Mouse (Mus musculus) stomach, embryonic 16.5 days (tissue): ENCODE data around the gene Fau. TPM values are rescaled to one million over a fixed set of nuclear protein-coding genes. Genes with fewer than 3 reads are reported as not detected.

ENCODE experiments used
- ATAC-seq: fragments of 200-750 bp; cut with Nextera tagmentation; 2 replicates; pipeline ENCODE4 v1.8.0; 2017; ENCODE audit warnings: moderate number of reproducible peaks, moderate TSS enrichment; ENCODE audit not compliant: insufficient read depth, low FRiP score
- H3K27ac ChIP-seq: fragments of 300-500 bp; sonication (generic); 2 replicates; pipeline ENCODE4 v1.5.1; 2014; ENCODE audit warnings: low read length
- H3K27me3 ChIP-seq: fragments of 300-500 bp; sonication (generic); 2 replicates; pipeline ENCODE4 v1.6.1; 2014; ENCODE audit warnings: low read length, control low read depth, mixed read lengths; ENCODE audit not compliant: control insufficient read depth, insufficient read depth
- H3K36me3 ChIP-seq: fragments of 300-500 bp; sonication (generic); 2 replicates; pipeline ENCODE4 v1.6.1; 2014; ENCODE audit warnings: low read length; ENCODE audit not compliant: control insufficient read depth, insufficient read depth
- H3K4me1 ChIP-seq: fragments of 300-500 bp; sonication (generic); 2 replicates; pipeline ENCODE4 v1.6.1; 2014; ENCODE audit warnings: low read length, control low read depth, mixed read lengths; ENCODE audit not compliant: control insufficient read depth, insufficient read depth
- H3K4me2 ChIP-seq: fragments of 300-500 bp; sonication (generic); 2 replicates; pipeline ENCODE4 v1.6.1; 2014; ENCODE audit warnings: low read depth, low read length, mixed read lengths
- H3K4me3 ChIP-seq: fragments of 300-500 bp; sonication (generic); replicated peaks from 2 replicates; pipeline ENCODE4 v1.5.1; 2014; ENCODE audit warnings: mild to moderate bottlenecking, low read length
- H3K9ac ChIP-seq: fragments of 300-500 bp; sonication (generic); 2 replicates; pipeline ENCODE4 v1.6.1; 2014; ENCODE audit warnings: low read length
- H3K9me3 ChIP-seq: fragments of 300-500 bp; sonication (generic); replicated peaks from 2 replicates; pipeline ENCODE4 v1.6.1; 2016; ENCODE audit warnings: low read length, control low read depth; ENCODE audit not compliant: control insufficient read depth
- WGBS: fragments of 180-500 bp; shearing (Covaris S2); extraction: QIAGEN DNeasy Blood & Tissue Kit; methylation state at CpG from one replicate; pipeline ENCODE4 v1.1.7; 2014; 5-methylcytosine and 5-hydroxymethylcytosine counted together
- polyA plus RNA-seq: library from polyadenylated mRNA; unstranded; fragments of >200 nt; fragmentation: Nextera tagmentation; extraction: Ambion mirVana; gene quantifications from 2 replicates; pipeline ENCODE4 v1.2.1, GENCODE M21; 2015

Fau gene
- polyA plus RNA-seq, 1 experiment from 2014 or later: 729 TPM

GRCm38 (mm10) chr19:6079983-6080480, 22.4 kb downstream of the Fau start, which contains the start of gene Tmem262:
Gene Tmem262, plus strand, starts transcription at chr19:6080033.
- H3K27me3 ChIP-seq: no peaks in the 10 kb centered on the region
- H3K4me3 ChIP-seq: no peak within 1 kb of the TSS
- no peak within 1 kb of the TSS for H3K27ac ChIP-seq
- H3K36me3 ChIP-seq: peaks cover 4% of the 10 kb centered on the region; the same call in 1 of the 2 replicates
- H3K4me1 ChIP-seq: peaks cover 15% of the 10 kb centered on the region
- H3K9ac ChIP-seq: no peak within 1 kb of the TSS
- 91% methylated on average over 12 of the region's 12 CpGs for WGBS
- H3K9me3 ChIP-seq: no peaks in the 10 kb centered on the region
- no peak for ATAC-seq
- H3K4me2 ChIP-seq: no peak within 1 kb of the TSS

- peaks cover 4% of the 10 kb centered on the region; the same call in 1 of the 2 replicates for H3K36me3 ChIP-seq
- ATAC-seq: no peak
- H3K4me1 ChIP-seq: peaks cover 16% of the 10 kb centered on the region
- H3K27me3 ChIP-seq: no peaks in the 10 kb centered on the region
- H3K4me3 ChIP-seq: no peak within 1 kb of the TSS
- no peak within 1 kb of the TSS for H3K9ac ChIP-seq
- H3K27ac ChIP-seq: no peak within 1 kb of the TSS
- no peaks in the 10 kb centered on the region for H3K9me3 ChIP-seq
- WGBS: 89% methylated on average over 9 of the region's 9 CpGs
- H3K4me2 ChIP-seq: no peak within 1 kb of the TSS
Observed at GRCm38 (mm10) chr19:6082156-6082555, 24.5 kb downstream of the Fau start, which contains the start of gene Gm28374. Gene Gm28374, minus strand, starts transcription at chr19:6082256.

GRCm38 (mm10) chr19:6084478-6085248, 27.0 kb downstream of the Fau start, which contains the start of the genes Zfpl1 and Cdca5:
Gene Zfpl1, minus strand, starts transcription at chr19:6084956.
Gene Cdca5, plus strand, starts transcription at chr19:6084983.
- Histone ChIP-seq H3K9me3 (no peaks in the 10 kb centered on the region), H3K27ac (peak within 1 kb of the TSS; percentile 65), H3K4me2 (peak within 1 kb of the TSS; percentile 91), H3K9ac (peak within 1 kb of the TSS; percentile 84), H3K4me1 (peaks cover 16% of the 10 kb centered on the region), H3K27me3 (no peaks in the 10 kb centered on the region), H3K36me3 (peaks cover 4% of the 10 kb centered on the region; the same call in 1 of the 2 replicates), H3K4me3 (peak within 1 kb of the TSS; percentile 78)
- under 1% methylated on average over 58 of the region's 58 CpGs for WGBS
- peak; percentile 90 for ATAC-seq

GRCm38 (mm10) chr19:6085417-6085879, 27.8 kb downstream of the Fau start:
- Histone ChIP-seq H3K4me2 (peak overlapping the region; percentile 69), H3K27ac (peak overlapping the region; percentile 64), H3K9ac (peak overlapping the region; percentile 77), H3K36me3 (peaks cover 4% of the 10 kb centered on the region; the same call in 1 of the 2 replicates), H3K9me3 (no peaks in the 10 kb centered on the region), H3K4me3 (peak overlapping the region; percentile 78), H3K27me3 (no peaks in the 10 kb centered on the region), H3K4me1 (peaks cover 16% of the 10 kb centered on the region)
- ATAC-seq: peak; percentile 70
- WGBS: 0% methylated on average over 17 of the region's 17 CpGs

- WGBS: 92% methylated on average over 13 of the region's 13 CpGs
- Histone ChIP-seq H3K27me3 (no peaks in the 10 kb centered on the region), H3K36me3 (no peaks in the 10 kb centered on the region), H3K9ac (no peak overlapping the region), H3K4me2 (no peak overlapping the region), H3K4me1 (peaks cover 10% of the 10 kb centered on the region), H3K4me3 (no peak overlapping the region), H3K27ac (no peak overlapping the region), H3K9me3 (no peaks in the 10 kb centered on the region)
- ATAC-seq: no peak
Observed at GRCm38 (mm10) chr19:6088841-6089240, 31.2 kb downstream of the Fau start.

GRCm38 (mm10) chr19:6094119-6094518, 36.5 kb downstream of the Fau start, which contains the start of gene AC131692.1:
Gene AC131692.1, plus strand, starts transcription at chr19:6094419.
- no peaks in the 10 kb centered on the region for H3K36me3 ChIP-seq

GRCm38 (mm10) chr19:6097847-6098246, 40.2 kb downstream of the Fau start:
- H3K9ac ChIP-seq: no peak overlapping the region
- WGBS: 88% methylated on average over 3 of the region's 3 CpGs
- no peak overlapping the region for H3K4me3 ChIP-seq
- no peaks in the 10 kb centered on the region for H3K9me3 ChIP-seq
- no peak overlapping the region for H3K27ac ChIP-seq
- H3K4me1 ChIP-seq: no peaks in the 10 kb centered on the region
- no peak overlapping the region for H3K4me2 ChIP-seq
- no peak for ATAC-seq
- no peaks in the 10 kb centered on the region for H3K27me3 ChIP-seq
- H3K36me3 ChIP-seq: no peaks in the 10 kb centered on the region

More at GRCm38 (mm10) chr19:6094119-6094518, 36.5 kb downstream of the Fau start, which contains the start of gene AC131692.1:
- H3K9ac ChIP-seq: no peak within 1 kb of the TSS
- H3K4me1 ChIP-seq: no peaks in the 10 kb centered on the region
- 87% methylated on average over 7 of the region's 7 CpGs for WGBS
- no peak for ATAC-seq
- no peaks in the 10 kb centered on the region for H3K27me3 ChIP-seq
- no peaks in the 10 kb centered on the region for H3K9me3 ChIP-seq
- no peak within 1 kb of the TSS for H3K27ac ChIP-seq
- no peak within 1 kb of the TSS for H3K4me2 ChIP-seq
- no peak within 1 kb of the TSS for H3K4me3 ChIP-seq

- no peaks in the 10 kb centered on the region for H3K36me3 ChIP-seq
- H3K9me3 ChIP-seq: no peaks in the 10 kb centered on the region
- H3K4me2 ChIP-seq: no peak overlapping the region
- H3K4me3 ChIP-seq: no peak overlapping the region
- H3K9ac ChIP-seq: no peak overlapping the region
- ATAC-seq: no peak
- H3K27ac ChIP-seq: no peak overlapping the region
- H3K4me1 ChIP-seq: no peaks in the 10 kb centered on the region
- WGBS: 53% methylated on average over 6 of the region's 6 CpGs
- H3K27me3 ChIP-seq: no peaks in the 10 kb centered on the region
Observed at GRCm38 (mm10) chr19:6101186-6101585, 43.5 kb downstream of the Fau start.
